Mouse (Mus musculus) heart, adult 2 months (tissue): ENCODE results near the gene Ints14.

Source experiments
- CTCF ChIP-seq: fragments of 200-600 bp; IDR thresholded peaks from 2 replicates; pipeline ENCODE4 v1.8.1; 2022; ENCODE audit warnings: antibody characterized with exemption, mild to moderate bottlenecking, moderate library complexity
- EP300 ChIP-seq: fragments of 200-500 bp; IDR thresholded peaks from 2 replicates; pipeline ENCODE4 v1.6.1; 2011; ENCODE audit warnings: low read depth, low read length, control low read depth; ENCODE audit not compliant: insufficient read depth

DNA sequence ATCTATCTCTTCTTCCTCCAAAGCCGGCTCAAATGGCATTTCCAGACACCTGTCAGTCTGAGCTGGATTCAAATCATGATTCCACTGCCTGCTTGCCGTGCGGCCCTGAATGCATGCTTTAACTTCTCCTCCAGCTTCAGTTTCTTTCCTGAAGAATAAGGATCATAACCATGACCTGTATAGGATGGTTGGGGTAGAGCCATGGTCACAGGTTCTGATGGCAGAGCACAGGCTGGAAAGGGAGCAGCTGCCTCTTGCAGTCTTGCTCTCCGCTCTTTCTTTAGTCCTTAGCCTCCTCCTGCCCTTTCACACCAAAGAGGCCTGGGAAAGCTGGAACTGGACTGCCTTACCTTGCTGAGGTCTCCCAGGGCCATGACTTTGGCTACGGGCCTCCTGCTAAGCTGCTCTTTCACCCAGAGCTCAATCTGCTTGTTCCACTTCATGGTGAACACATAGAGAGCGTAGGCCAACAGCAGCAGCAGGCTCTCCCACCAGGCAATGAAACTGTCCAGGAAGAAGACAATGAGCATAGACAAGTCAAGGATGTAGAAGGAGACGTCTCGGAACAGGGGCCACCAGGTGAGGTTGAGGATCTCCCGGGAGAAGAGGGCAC, 13.1 kb upstream of the Ints14 start:
- no peak for TF ChIP-seq EP300
- TF ChIP-seq CTCF, result no peak
